Mouse (Mus musculus): ENCODE results near the gene Irf4.

- TF ChIP-seq CTCF (conservative IDR thresholded peaks at IDR 0.05; ENCODE audit: low read length) (no peak), POU5F1 (IDR thresholded peaks at IDR 0.05; ENCODE audit: borderline replicate concordance, low read length) (no peak), NANOG (IDR thresholded peaks at IDR 0.05; ENCODE audit: borderline replicate concordance, low read length) (no peak)
Observed at GRCm38 (mm10) chr13:30745121-30745520, 3.9 kb upstream of the Irf4 start.
